Mouse (Mus musculus) G1E (cell line): Measurements from ENCODE around the gene Hoxa7. TPM values are rescaled to one million over a fixed set of nuclear protein-coding genes. Genes with fewer than 3 reads are reported as not detected.

Source experiments
- ATAC-seq: 2 replicates; pipeline ENCODE4 v1.8.0; 2016; ENCODE audit warnings: mild to moderate bottlenecking; ENCODE audit not compliant: insufficient number of reproducible peaks, poor library complexity, low FRiP score, severe bottlenecking; ENCODE audit errors: extremely low read depth
- DNase-seq: peaks from one replicate; pipeline ENCODE4 v3.0.0; 2012; ENCODE audit warnings: low spot score
- H3K27me3 ChIP-seq: 2 replicates; pipeline ENCODE4 v1.6.1; 2012; ENCODE audit warnings: mild to moderate bottlenecking, low read length, inconsistent platforms; ENCODE audit not compliant: insufficient read depth
- H3K36me3 ChIP-seq: replicated peaks from 2 replicates; pipeline ENCODE3; 2012; ENCODE audit warnings: mild to moderate bottlenecking, inconsistent platforms
- H3K4me1 ChIP-seq: 2 replicates; pipeline ENCODE4 v1.6.1; 2012; ENCODE audit warnings: low read depth, low read length, inconsistent platforms, mixed read lengths; ENCODE audit not compliant: insufficient read depth
- H3K4me3 ChIP-seq: 2 replicates; pipeline ENCODE4 v1.5.1; 2012; ENCODE audit warnings: low read depth, mild to moderate bottlenecking, inconsistent platforms, low read length, moderate library complexity, mixed read lengths
- H3K9me3 ChIP-seq: replicated peaks from 2 replicates; pipeline ENCODE4 v1.6.1; 2012; ENCODE audit warnings: inconsistent platforms
- CTCF ChIP-seq: IDR thresholded peaks from 2 replicates; pipeline ENCODE4 v1.5.1; 2012; ENCODE audit warnings: low read depth, low read length, inconsistent platforms, mixed read lengths
- GATA1 ChIP-seq: IDR thresholded peaks from 2 replicates; pipeline ENCODE4 v1.6.1; 2012; ENCODE audit warnings: borderline replicate concordance, low read length, inconsistent platforms, mixed read lengths
- GATA2 ChIP-seq: IDR thresholded peaks from 2 replicates; pipeline ENCODE4 v1.6.1; 2012; ENCODE audit warnings: low read depth, low read length, inconsistent platforms, borderline replicate concordance
- POLR2AphosphoS5 ChIP-seq: IDR thresholded peaks from 2 replicates; pipeline ENCODE4 v1.6.1; 2012; ENCODE audit warnings: low read depth, low read length, inconsistent platforms; ENCODE audit not compliant: insufficient replicate concordance
- TAL1 ChIP-seq: conservative IDR thresholded peaks from 2 replicates; pipeline ENCODE4 v1.6.1; 2012; ENCODE audit warnings: low read depth, low read length, inconsistent platforms, mixed read lengths
- polyA plus RNA-seq: library from polyadenylated mRNA; stranded (reverse); fragments of >175 nt; gene quantifications from 2 replicates; pipeline ENCODE4 v1.2.3, GENCODE M21; 2012
- total RNA-seq, 2 experiments: library from RNA; stranded (forward) in 1 of 2; stranded (reverse) in 1 of 2; fragments of 200-1000 nt in 1 of 2; fragments of >200 nt in 1 of 2; fragmentation: Nextera tagmentation in 1 of 2; gene quantifications; 2 replicates each; pipeline ENCODE4 v1.2.3; 2014 to 2017

Gene Hoxa7
- total and polyA plus RNA-seq, 3 experiments, result 0.11 to 0.66 TPM; not detected in 1

DNA sequence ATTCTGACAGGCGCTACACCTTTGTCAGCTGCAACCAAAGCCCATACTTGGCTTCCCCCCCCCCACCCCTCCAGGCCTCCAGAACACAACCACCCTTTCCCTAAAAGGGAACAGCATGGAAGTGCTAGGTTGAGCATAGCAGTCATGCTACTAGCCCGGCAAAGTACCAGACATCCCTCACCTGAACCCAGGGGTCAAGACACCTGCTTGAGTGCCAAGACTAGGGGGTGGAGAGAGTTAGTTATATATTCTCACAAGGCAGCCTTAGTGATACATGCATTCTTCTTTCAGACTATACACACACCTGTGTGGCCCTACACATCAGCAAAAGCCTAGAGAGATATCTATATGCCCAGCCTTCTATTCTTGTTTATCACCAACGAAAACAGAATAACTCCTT is 35.8 kb downstream of the Hoxa7 start:
- Histone ChIP-seq H3K9me3 (no peaks in the 10 kb centered on the region), H3K36me3 (no peaks in the 10 kb centered on the region), H3K4me1 (no peaks in the 10 kb centered on the region), H3K27me3 (peaks cover 4% of the 10 kb centered on the region; the same call in 1 of the 2 replicates), H3K4me3 (no peak overlapping the region)
- no peak for DNase-seq
- ATAC-seq, result no peak
- TF ChIP-seq TAL1 (no peak), GATA2 (no peak), CTCF (no peak), POLR2AphosphoS5 (no peak), GATA1 (no peak)

DNA sequence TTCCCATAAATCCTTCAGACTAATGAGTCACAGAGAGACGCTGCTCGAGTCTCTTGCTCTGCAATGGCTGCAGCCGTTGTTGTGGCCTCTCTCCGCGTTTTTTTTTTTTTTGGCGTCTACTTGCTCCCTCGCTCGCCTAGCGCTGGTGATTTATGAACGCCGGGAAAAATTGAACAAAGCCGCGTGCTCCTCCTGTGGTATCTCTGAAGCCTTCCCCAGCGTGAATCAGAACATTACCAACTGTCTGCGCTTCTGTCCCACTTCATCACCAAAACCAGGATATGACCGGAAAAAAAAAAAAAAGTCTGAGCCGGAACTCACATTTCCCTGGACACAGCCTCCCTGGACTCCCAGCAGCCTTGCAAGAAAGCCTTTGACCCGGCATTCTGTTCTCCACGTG is 36.4 kb downstream of the Hoxa7 start:
- ATAC-seq (no peak), DNase-seq (no peak)
- TF ChIP-seq CTCF (no peak), TAL1 (no peak), POLR2AphosphoS5 (no peak), GATA1 (no peak), GATA2 (no peak)
- Histone ChIP-seq H3K4me3 (no peak overlapping the region), H3K36me3 (no peaks in the 10 kb centered on the region), H3K4me1 (no peaks in the 10 kb centered on the region), H3K9me3 (no peaks in the 10 kb centered on the region), H3K27me3 (peaks cover 4% of the 10 kb centered on the region; the same call in 1 of the 2 replicates)

DNA sequence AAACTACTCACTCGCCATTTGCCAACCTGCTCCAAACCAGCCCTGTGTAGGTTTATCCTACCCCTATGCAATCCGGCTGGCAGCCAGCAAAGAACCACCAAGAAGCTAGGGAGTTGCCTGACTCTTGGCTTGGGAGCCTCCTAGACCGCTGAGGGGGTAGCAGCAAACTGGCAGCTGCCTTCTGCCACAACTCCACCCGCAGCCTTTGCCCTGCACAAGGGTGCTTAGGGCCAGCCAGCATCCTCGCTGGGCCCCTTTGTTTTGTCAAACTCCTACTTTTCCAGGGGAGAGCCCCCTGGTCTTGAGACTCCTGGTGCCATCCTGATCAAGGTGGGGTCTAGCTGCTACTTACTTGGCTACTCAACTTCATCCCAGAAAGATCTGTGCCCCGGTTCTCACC is 37.0 kb downstream of the Hoxa7 start:
- no peak for ATAC-seq
- H3K4me3 ChIP-seq, result no peak overlapping the region
- no peaks in the 10 kb centered on the region for H3K36me3 ChIP-seq
- TF ChIP-seq GATA1 (no peak), POLR2AphosphoS5 (no peak), GATA2 (no peak), CTCF (no peak), TAL1 (no peak)
- DNase-seq, result no peak
- H3K4me1 ChIP-seq, result no peaks in the 10 kb centered on the region
- peaks cover 4% of the 10 kb centered on the region; the same call in 1 of the 2 replicates for H3K27me3 ChIP-seq
- H3K9me3 ChIP-seq, result no peaks in the 10 kb centered on the region

DNA sequence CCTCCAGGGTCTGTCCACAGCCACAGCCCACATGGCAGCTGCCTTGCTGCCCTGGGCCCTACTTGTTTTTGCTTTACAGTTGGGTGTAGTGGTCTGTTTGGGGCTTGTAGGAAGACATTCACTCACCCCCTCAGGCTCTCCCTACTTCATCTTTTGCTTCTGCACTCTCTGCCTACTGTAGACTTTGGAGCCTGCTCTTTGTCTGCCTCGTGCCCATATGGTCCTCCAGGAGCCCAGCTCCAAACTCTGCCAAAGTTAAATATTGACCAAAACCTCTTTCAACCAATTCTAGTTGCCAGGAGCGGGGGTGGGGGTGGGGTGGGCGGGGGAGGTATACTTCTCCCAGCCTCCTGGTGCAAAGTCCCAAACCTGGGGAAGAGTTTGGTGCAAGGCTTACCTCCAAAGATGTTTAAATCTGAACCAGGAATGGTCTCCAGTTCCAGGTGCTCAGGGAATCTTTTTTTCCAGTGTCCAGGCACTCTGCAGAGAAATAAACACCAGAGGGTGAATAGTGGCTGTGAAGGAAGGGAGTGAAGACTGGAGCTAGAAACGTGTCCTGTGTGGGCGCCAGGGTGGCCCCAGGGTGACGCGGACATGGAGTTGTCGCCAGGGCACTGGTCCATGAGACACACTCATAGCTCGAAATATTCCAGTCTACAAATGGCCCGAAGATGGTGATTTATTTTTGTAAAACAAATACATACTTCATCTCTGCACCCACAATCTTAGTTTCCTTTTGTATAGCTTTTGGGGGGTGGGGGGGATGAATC is 38.2 kb downstream of the Hoxa7 start:
- Histone ChIP-seq H3K4me1 (no peaks in the 10 kb centered on the region), H3K9me3 (no peaks in the 10 kb centered on the region), H3K36me3 (no peaks in the 10 kb centered on the region), H3K27me3 (peaks cover 14% of the 10 kb centered on the region), H3K4me3 (no peak overlapping the region)
- ATAC-seq, result no peak
- no peak for TF ChIP-seq GATA2
- no peak for TF ChIP-seq TAL1
- no peak for TF ChIP-seq CTCF
- no peak for TF ChIP-seq GATA1
- no peak for TF ChIP-seq POLR2AphosphoS5
- no peak for DNase-seq

DNA sequence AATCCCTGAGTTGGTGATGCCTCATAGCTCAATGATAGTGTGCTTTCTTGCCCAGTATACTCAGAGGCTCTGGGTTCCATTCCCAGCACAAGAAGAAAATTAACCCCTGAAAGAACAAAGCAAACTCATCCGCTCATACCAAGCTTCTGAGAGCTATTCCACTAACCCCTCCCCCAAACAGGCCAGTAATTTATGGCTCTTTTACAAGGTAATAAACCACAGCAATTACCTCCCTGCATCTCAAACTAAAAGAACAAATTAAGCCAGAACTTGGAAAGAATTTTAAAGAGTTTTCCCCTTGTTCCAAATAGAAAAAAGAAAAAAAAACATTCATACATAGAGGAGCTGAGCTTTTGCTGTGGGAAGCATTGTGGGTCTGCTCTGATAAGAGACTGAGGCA is 38.9 kb downstream of the Hoxa7 start:
- TF ChIP-seq CTCF (no peak), GATA2 (no peak), POLR2AphosphoS5 (no peak), GATA1 (no peak), TAL1 (no peak)
- no peaks in the 10 kb centered on the region for H3K36me3 ChIP-seq
- H3K27me3 ChIP-seq, result peaks cover 19% of the 10 kb centered on the region
- no peak overlapping the region for H3K4me3 ChIP-seq
- no peak for ATAC-seq
- H3K4me1 ChIP-seq, result no peaks in the 10 kb centered on the region
- no peaks in the 10 kb centered on the region for H3K9me3 ChIP-seq
- no peak for DNase-seq

DNA sequence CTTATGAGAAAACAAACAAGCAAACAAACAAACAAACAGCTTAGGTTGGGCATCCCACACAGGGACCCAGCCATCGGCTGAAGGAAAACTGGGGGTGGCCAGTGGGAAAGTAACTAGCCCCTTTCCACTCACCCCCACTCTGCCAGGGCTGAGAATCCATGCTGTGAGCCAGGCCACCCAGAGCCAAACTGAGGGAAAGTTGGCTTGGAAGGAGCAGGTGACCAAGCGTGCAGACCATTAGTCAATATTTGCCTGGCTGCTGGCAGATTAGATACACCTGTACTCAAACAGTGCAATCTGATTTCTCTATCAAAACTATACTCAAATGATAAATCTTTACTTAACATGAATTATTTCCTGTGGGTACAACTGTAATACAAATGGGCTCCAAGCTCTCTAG is 39.6 kb downstream of the Hoxa7 start:
- TF ChIP-seq CTCF (no peak), GATA1 (no peak), GATA2 (no peak), POLR2AphosphoS5 (no peak), TAL1 (no peak)
- no peaks in the 10 kb centered on the region for H3K36me3 ChIP-seq
- peaks cover 27% of the 10 kb centered on the region for H3K27me3 ChIP-seq
- H3K4me1 ChIP-seq, result no peaks in the 10 kb centered on the region
- H3K4me3 ChIP-seq, result no peak overlapping the region
- ATAC-seq (no peak), DNase-seq (no peak)
- no peaks in the 10 kb centered on the region for H3K9me3 ChIP-seq
